Mouse (Mus musculus): Measurements from ENCODE around the gene Spc24. TPM values are rescaled to one million over a fixed set of nuclear protein-coding genes. Genes with fewer than 3 reads are reported as not detected.

Spc24 gene
- polyA plus RNA-seq, 1 experiment from 2014 or later, result 173 TPM

GRCm38 (mm10) chr9:21736580-21736979 is 23.5 kb downstream of the Spc24 start:
- ATAC-seq (ENCODE audit: insufficient read depth), result peak; percentile 29; the same call in 1 of the 2 replicates

DNA sequence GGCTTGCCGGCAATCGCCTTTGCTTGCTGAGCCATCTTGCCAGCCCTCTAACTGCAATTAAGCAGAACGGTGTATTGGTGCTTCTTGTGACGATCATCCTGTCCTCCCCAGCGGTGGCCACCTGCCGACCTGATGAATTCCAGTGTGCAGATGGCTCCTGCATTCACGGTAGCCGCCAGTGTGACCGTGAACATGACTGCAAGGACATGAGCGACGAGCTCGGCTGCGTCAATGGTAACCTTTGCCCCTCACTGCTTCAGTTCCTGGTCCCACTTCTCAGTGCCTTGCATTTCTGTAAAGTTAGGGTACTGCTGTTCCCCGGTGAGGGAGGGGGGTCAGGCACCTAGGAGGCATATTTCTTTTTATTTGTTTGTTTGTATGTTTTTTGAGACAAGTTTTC is 25.0 kb downstream of the Spc24 start:
- Histone ChIP-seq H3K4me2 (no peak overlapping the region), H3K27me3 (ENCODE audit: insufficient read depth, low read length) (no peaks in the 10 kb centered on the region), H3K4me1 (ENCODE audit: insufficient read depth) (no peaks in the 10 kb centered on the region), H3K4me3 (ENCODE audit: low read depth, low read length) (no peak overlapping the region), H3K27ac (ENCODE audit: low read depth) (no peak overlapping the region), H3K36me3 (ENCODE audit: insufficient read depth) (peaks cover 87% of the 10 kb centered on the region), H3K9me3 (ENCODE audit: low read depth, low read length) (no peaks in the 10 kb centered on the region), H3K9ac (no peak overlapping the region)
- no peak for ATAC-seq (ENCODE audit: insufficient read depth)
- WGBS, result 88% methylated on average over 14 of the region's 14 CpGs
- TF ChIP-seq CTCF (IDR thresholded peaks at IDR 0.05; ENCODE audit: low read depth), result no peak
- DNase-seq, result no peak

More at GRCm38 (mm10) chr9:21736580-21736979, 23.5 kb downstream of the Spc24 start:
- Histone ChIP-seq H3K4me3 (ENCODE audit: low read depth, low read length) (no peak overlapping the region), H3K36me3 (ENCODE audit: insufficient read depth) (peaks cover 92% of the 10 kb centered on the region), H3K27ac (ENCODE audit: low read depth) (no peak overlapping the region), H3K4me1 (ENCODE audit: insufficient read depth) (no peaks in the 10 kb centered on the region), H3K9ac (no peak overlapping the region), H3K27me3 (ENCODE audit: insufficient read depth, low read length) (no peaks in the 10 kb centered on the region), H3K9me3 (ENCODE audit: low read depth, low read length) (no peaks in the 10 kb centered on the region), H3K4me2 (no peak overlapping the region)
- peak; percentile 63 for DNase-seq
- no peak for TF ChIP-seq CTCF (IDR thresholded peaks at IDR 0.05; ENCODE audit: low read depth)
- 30% methylated on average over 3 of the region's 3 CpGs for WGBS

DNA sequence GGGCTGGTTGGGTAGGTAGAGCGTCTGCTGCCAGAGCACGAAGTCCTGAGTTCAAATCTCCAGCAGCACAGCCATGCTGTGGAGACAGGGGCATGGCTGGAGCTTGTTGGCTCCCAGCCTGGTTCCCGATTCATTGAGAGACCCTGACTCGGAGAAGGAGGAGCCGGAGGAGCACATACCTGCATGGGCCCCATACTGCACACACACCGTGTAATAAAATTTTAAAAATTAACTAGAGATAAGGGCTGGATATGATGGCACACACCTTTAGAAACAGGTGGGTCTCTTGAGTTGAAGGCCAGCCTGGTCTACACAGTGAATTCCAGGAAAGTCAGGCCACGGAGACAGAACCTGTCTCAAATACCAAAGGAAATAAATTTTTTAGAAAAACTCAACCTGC is 26.1 kb downstream of the Spc24 start:
- TF ChIP-seq CTCF (IDR thresholded peaks at IDR 0.05; ENCODE audit: low read depth), result no peak
- H3K4me3 ChIP-seq (ENCODE audit: low read depth, low read length), result no peak overlapping the region
- ATAC-seq (ENCODE audit: insufficient read depth) (no peak), DNase-seq (no peak)
- 91% methylated on average over 7 of the region's 7 CpGs for WGBS
- no peaks in the 10 kb centered on the region for H3K27me3 ChIP-seq (ENCODE audit: insufficient read depth, low read length)
- no peak overlapping the region for H3K27ac ChIP-seq (ENCODE audit: low read depth)
- H3K9me3 ChIP-seq (ENCODE audit: low read depth, low read length), result no peaks in the 10 kb centered on the region
- no peak overlapping the region for H3K9ac ChIP-seq
- H3K4me2 ChIP-seq, result no peak overlapping the region
- H3K4me1 ChIP-seq (ENCODE audit: insufficient read depth), result no peaks in the 10 kb centered on the region
- H3K36me3 ChIP-seq (ENCODE audit: insufficient read depth), result peaks cover 84% of the 10 kb centered on the region

- H3K36me3 ChIP-seq (ENCODE audit: insufficient read depth), result peaks cover 82% of the 10 kb centered on the region
- no peak for DNase-seq
Measured at GRCm38 (mm10) chr9:21733446-21733845, 26.7 kb downstream of the Spc24 start.

DNA sequence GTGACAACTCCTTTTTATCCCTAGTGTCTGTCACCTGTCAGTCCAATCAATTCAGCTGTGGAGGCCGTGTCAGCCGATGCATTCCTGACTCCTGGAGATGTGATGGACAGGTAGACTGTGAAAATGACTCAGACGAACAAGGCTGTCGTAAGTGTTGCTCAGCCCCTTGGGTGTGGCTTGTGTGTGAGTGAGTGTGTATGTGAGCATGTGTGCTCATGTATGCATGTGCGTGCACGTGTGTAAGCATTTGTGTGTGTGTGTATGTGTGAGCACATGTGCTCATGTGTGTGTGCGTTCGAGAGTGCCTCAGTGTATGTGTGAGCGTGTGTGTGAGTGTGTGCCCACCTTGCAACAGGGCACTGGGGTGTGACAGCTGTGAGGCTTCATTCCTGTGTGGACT is 27.8 kb downstream of the Spc24 start:
- WGBS, result 92% methylated on average over 9 of the region's 9 CpGs
- Histone ChIP-seq H3K27ac (ENCODE audit: low read depth) (no peak overlapping the region), H3K27me3 (ENCODE audit: insufficient read depth, low read length) (no peaks in the 10 kb centered on the region), H3K4me3 (ENCODE audit: low read depth, low read length) (no peak overlapping the region), H3K9ac (no peak overlapping the region), H3K9me3 (ENCODE audit: low read depth, low read length) (no peaks in the 10 kb centered on the region), H3K4me2 (no peak overlapping the region), H3K4me1 (ENCODE audit: insufficient read depth) (no peaks in the 10 kb centered on the region), H3K36me3 (ENCODE audit: insufficient read depth) (peaks cover 76% of the 10 kb centered on the region)
- ATAC-seq (ENCODE audit: insufficient read depth) (no peak), DNase-seq (no peak)
- TF ChIP-seq CTCF (IDR thresholded peaks at IDR 0.05; ENCODE audit: low read depth), result no peak

More at GRCm38 (mm10) chr9:21733446-21733845, 26.7 kb downstream of the Spc24 start:
- no peaks in the 10 kb centered on the region for H3K27me3 ChIP-seq (ENCODE audit: insufficient read depth, low read length)
- no peaks in the 10 kb centered on the region for H3K9me3 ChIP-seq (ENCODE audit: low read depth, low read length)
- no peak overlapping the region for H3K4me2 ChIP-seq
- no peaks in the 10 kb centered on the region for H3K4me1 ChIP-seq (ENCODE audit: insufficient read depth)
- H3K9ac ChIP-seq, result no peak overlapping the region
- 91% methylated on average over 17 of the region's 17 CpGs for WGBS
- H3K4me3 ChIP-seq (ENCODE audit: low read depth, low read length), result no peak overlapping the region
- no peak for ATAC-seq (ENCODE audit: insufficient read depth)
- TF ChIP-seq CTCF (IDR thresholded peaks at IDR 0.05; ENCODE audit: low read depth), result no peak
- H3K27ac ChIP-seq (ENCODE audit: low read depth), result no peak overlapping the region

DNA sequence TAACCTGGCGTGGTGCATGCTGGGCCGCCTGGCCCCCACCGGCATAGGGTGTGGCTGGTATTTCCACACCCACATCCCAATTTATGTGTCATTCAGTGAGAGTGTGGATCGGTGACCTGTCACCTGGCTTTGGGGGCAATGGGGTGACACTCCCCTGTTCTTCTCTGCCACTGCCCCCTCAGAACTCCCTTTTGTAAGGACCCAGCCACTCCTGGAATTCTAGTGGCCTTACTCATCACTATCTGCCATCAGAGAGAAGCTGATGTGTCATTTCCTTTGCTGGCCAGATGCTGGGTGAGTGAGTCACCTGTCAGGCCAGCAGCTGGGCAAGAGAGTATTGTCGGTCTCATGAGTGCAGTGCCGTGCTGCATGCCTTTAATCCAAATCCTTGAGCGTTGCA is 30.8 kb downstream of the Spc24 start:
- no peak for DNase-seq
- Histone ChIP-seq H3K36me3 (ENCODE audit: insufficient read depth) (peaks cover 65% of the 10 kb centered on the region), H3K9me3 (ENCODE audit: low read depth, low read length) (no peaks in the 10 kb centered on the region), H3K4me3 (ENCODE audit: low read depth, low read length) (no peak overlapping the region), H3K4me2 (no peak overlapping the region), H3K27me3 (ENCODE audit: insufficient read depth, low read length) (no peaks in the 10 kb centered on the region), H3K4me1 (ENCODE audit: insufficient read depth) (peaks cover 14% of the 10 kb centered on the region; the same call in 1 of the 2 replicates), H3K27ac (ENCODE audit: low read depth) (no peak overlapping the region), H3K9ac (no peak overlapping the region)
- WGBS, result 86% methylated on average over 7 of the region's 7 CpGs
- no peak for ATAC-seq (ENCODE audit: insufficient read depth)
- no peak for TF ChIP-seq CTCF (IDR thresholded peaks at IDR 0.05; ENCODE audit: low read depth)

DNA sequence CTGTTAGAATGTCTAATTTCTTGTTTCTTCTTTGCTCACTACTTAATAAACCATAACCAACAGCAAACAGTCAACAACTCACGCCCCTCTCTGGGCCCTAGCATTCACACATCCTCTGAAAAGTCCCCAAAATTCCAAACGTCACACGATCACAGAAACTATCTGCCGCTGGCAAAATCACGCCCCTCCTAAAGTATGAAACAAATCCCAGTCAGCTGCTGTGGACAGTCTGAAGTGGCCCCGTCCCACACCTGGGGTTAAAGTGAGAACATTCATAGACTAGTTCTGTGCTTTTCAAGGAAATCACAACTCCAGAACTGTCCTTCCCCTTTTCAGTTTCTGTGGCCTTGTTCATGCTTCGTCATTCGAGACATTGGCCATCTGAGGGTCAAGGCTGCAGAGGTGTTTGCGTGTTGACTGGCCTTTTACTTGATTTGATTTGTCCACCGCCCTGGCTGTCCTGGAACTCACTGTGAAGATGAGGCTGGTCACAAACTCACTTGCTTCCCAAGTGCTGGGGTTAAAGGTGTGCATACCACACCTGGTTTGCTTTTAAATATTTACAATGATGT is 31.8 kb downstream of the Spc24 start:
- Histone ChIP-seq H3K36me3 (ENCODE audit: insufficient read depth) (peaks cover 55% of the 10 kb centered on the region), H3K9me3 (ENCODE audit: low read depth, low read length) (no peaks in the 10 kb centered on the region), H3K9ac (no peak overlapping the region), H3K4me3 (ENCODE audit: low read depth, low read length) (no peak overlapping the region), H3K4me2 (no peak overlapping the region), H3K27me3 (ENCODE audit: insufficient read depth, low read length) (no peaks in the 10 kb centered on the region), H3K4me1 (ENCODE audit: insufficient read depth) (peaks cover 14% of the 10 kb centered on the region; the same call in 1 of the 2 replicates), H3K27ac (ENCODE audit: low read depth) (no peak overlapping the region)
- WGBS, result 79% methylated on average over 10 of the region's 10 CpGs
- DNase-seq, result no peak
- TF ChIP-seq CTCF (IDR thresholded peaks at IDR 0.05; ENCODE audit: low read depth), result no peak
- ATAC-seq (ENCODE audit: insufficient read depth), result no peak

All from lung, embryonic 14.5 days (tissue).